Mouse (Mus musculus): ENCODE measurements at regions not wholly inside any gene's neighbourhood (a gene's known extent, or its start where the extent isn't known, plus 50 kb on each side); places are given as distances from the start of the nearest gene placed in this dataset.

DNA sequence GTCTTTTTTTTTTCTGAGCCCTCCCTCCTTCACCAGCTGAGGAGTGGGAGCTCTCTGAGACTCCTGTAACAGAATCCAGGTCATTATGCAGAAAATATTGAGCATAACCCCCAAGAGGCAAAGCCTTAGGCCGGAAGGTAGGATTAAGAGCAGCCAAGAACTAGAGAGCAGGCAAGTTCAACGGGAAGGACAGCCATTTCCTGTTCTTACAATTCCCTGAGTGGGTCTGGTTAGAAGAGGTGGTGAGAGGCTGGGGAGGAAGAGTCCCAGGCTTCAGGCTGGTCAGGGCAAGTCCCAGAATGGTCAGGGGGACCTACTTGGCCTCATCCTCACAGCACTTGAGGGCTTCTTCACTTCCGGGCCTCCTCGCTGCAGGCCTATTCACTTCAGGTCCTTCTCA is 115.4 kb upstream of the S1pr3 start:
- intact Hi-C loops (cut with DNase I), result no loop called here
- DNase-seq (ENCODE audit: low spot score in 2 of 2), result no peak

DNA sequence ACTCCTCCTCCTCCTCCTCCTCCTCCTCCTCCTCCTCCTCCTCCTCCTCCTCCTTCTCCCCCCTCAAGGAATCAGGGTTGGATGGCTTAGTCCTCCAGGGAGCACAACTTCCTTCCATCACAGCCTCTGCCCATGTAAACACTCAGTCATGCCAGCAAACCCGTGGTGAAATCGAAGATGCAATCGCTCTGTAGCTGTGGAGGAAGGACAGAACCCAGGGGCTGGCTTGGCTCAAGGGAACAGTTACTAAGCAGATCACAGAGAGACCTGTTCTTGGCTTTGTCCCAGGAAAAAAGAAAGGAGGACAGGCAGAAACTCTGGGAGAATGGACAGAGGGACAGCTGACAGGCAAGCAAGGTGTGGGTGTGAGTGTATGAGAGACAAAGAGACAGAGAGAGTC is 112.6 kb upstream of the S1pr3 start:
- no peak for DNase-seq (ENCODE audit: low spot score in 2 of 2)
- intact Hi-C loops (cut with DNase I), result no loop called here

DNA sequence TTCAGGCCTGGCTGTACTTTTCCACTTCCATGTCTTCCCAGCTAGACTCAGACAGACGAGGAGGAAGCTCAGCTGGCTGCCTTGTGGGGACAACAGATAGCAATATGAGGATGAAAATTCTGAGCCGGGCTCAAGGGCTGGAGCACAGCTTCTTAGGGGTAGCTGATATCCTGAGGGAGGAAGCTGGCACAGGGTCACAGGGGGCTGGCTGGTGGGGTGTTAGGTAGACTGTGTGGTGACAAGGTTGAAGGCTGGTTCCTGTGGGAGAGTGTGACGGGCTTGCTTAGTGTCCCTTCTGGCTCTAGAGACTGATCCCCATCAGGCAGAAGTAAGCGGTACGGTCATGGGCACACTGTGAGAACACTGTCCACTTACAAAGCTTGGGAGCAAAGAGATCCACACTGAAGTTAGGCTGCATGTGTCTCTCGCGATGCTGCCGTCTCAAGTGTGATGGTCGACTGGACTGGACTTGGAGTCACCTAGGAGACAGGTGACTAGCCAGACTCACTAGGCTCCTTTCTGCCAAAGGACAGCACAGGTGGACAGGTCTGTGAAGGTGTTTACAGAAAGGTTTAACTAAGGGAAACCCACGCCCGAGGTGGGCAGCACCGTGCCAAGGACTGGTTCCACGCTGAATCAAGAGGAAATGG is 111.1 kb upstream of the S1pr3 start:
- no peak for DNase-seq (ENCODE audit: low spot score in 2 of 2)
- intact Hi-C loops (cut with DNase I), result no loop called here

GRCm38 (mm10) chr13:51299047-51299760 is 109.2 kb upstream of the S1pr3 start:
- intact Hi-C loops (cut with DNase I), result no loop called here
- DNase-seq (ENCODE audit: low spot score in 2 of 2), result no peak

GRCm38 (mm10) chr13:51301476-51301875 is 107.0 kb upstream of the S1pr3 start:
- intact Hi-C loops (cut with DNase I), result no loop called here
- no peak for DNase-seq (ENCODE audit: low spot score in 2 of 2)

DNA sequence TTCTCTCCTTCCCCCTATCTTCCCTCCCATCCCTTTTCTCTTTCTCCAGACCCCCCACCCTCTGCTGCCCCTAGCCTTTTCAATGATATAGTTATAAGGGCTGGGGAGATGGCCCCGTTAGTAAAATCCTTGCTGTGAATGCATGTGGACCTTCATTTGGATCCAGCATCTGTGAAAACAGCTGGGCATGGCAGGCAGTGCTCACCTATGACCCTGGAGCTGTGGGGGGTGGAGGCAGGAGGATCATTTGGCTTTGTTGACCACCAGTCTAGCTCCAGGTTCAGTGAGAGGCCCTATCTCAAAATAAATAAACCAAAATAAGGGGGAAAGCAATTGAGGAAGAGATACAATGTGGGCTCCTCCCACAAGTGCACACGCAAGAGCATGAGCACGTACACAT is 105.3 kb upstream of the S1pr3 start:
- intact Hi-C loops (cut with DNase I), result no loop called here

DNA sequence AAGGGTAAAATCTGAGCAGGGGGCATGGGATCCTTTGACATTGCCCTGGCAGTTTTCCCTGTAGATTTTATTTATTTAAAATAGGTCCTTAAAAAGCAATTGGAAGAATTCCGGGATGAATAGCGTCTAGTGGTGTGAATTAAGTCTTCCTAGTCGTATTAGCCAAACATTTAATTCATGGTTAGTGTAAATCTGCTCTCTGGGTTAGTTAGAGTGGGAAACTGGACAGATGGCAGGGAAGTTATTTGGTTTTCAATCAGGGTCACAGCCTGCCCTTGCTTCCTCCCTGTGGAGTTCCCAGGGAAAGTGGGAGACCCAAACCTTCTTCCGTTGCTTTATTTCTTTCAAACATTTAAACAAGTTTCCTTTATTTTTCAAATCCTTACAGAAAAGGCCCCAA is 103.8 kb upstream of the S1pr3 start:
- intact Hi-C loops (cut with DNase I), result no loop called here
- DNase-seq (ENCODE audit: low spot score in 2 of 2), result no peak

More for the DNA sequence above, 105.3 kb upstream of the S1pr3 start:
- DNase-seq (ENCODE audit: low spot score in 2 of 2), result no peak

DNA sequence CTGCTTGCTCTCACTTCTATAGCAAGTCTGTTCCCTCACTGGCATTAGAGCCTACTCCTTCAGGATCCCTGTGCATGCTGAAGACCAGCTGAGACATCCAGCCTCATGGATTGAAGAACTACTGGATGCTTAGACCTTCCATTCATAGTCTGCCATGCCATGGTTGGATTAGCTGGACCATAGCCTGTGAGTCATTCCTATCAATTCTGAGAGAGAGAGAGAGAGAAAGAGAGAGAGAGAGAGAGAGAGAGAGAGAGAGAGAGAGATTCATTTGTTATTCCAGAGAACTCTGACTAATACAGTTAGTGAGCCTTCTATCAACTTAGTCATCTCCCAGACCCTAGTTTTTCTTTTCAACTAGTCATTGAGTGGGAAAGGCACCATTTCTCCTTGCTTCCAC is 99.0 kb upstream of the S1pr3 start:
- intact Hi-C loops (cut with DNase I), result no loop called here
- DNase-seq (ENCODE audit: low spot score in 2 of 2), result no peak

DNA sequence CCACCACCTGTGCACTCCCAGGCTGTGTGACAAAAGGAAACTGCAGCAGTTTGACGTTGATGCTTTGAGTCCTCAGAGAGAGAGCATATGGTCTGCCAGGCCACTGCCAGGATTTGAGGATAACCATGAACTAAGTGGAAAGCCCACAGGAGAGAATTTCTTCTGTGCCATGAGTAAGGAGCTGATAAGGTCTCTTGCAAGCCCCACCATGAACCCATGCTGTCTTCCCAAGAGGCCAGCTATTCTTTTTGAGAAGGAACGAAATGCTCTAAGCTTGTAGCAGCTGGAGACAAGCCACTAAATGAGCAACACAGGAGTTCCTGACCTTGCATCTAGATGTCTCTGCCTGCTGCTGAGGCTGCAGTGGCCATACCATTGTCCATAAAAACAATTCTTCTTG is 98.4 kb upstream of the S1pr3 start:
- intact Hi-C loops (cut with DNase I), result no loop called here

DNA sequence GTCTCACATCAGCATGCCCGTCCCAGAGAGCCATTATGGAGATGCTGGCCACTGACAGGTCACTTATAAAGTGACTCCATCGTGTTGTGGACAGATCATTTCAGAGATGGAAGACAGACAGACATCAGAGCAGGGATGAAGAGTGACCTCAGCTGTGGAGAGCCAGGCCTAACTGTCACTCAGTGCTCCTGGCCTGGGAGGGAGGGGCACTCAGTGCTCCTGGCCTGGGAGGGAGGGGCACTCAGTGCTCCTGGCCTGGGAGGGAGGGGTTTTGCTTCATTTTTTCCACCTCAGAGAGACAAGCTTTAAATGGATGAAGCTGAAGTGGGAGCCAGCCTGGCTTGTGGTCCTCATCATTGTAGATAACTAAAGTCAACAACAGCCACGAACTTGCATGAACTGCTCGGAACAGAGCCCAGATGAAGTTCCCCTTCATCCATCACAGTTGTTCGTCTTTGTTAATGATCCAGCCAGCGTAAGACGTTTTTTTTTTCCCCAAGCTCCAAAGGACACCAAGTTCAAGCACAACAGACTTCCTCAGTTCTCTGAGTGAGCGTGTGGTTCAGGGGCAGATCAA is 96.7 kb upstream of the S1pr3 start:
- intact Hi-C loops (cut with DNase I), result no loop called here

More for the DNA sequence above, 98.4 kb upstream of the S1pr3 start:
- no peak for DNase-seq (ENCODE audit: low spot score in 2 of 2)

GRCm38 (mm10) chr13:51313129-51313850 is 95.1 kb upstream of the S1pr3 start:
- intact Hi-C loops (cut with DNase I), result no loop called here
- no peak for DNase-seq (ENCODE audit: low spot score in 2 of 2)

More for the DNA sequence above, 96.7 kb upstream of the S1pr3 start:
- no peak for DNase-seq (ENCODE audit: low spot score in 2 of 2)

DNA sequence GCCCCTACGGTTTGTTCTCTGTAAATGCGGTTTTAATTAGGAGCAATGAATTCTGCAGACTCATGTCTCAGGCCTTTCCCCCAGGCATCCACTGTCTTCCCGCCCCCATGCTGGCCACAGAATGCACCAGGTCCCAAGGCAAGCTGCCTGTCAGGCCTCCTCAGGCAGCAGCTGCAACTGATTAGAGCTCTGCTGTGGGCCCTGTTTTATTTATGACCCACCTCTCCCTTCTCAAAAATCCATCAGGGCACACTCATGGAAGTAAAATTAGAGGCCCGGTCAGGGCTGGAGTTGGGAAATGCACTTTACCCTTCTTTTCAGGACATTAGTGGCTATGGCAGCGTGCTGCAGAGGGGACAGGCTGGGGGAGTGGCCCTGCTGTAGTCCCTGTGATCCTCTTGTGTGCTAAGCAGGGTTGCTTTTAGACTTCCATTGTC is 93.9 kb upstream of the S1pr3 start:
- peak; percentile 16 to 22 for DNase-seq (ENCODE audit: low spot score in 2 of 2)
- intact Hi-C loops (cut with DNase I), result no loop called here

DNA sequence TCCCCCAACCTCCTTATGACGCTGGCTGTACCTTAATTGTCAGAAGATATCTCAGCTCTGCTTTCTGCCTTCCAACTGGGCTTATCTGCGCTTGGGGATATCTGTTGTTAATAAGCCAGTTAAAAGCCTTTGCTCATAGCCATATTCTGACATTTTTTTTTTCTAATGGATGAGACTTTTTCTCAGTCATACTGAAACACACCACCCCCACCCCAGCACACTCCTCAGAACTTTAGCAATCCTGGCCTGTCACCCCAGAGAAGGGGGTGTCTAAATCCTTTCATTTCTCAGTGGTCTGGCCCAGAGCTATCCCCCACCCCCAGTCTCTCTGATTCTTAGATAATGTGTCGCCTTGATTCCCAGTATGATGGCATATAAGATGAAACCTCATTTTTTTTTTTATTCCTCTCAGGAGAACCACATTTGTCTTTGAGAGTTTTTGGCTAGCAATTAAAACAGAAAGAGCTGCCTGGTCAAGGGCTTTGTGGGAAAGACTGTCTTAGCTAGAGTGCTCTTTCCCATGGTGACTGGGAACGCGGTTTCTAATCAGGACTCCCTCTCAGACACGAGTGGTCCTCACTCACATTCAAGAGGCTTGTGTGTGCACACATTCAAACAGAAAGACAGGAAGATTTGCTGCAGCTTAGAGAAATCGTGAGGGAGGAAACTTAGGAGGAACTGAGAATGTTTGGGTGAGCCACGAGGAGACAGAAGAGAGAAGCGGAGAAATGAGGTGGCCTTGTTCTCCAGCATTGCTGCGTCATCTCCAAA is 93.2 kb upstream of the S1pr3 start:
- no peak for DNase-seq (ENCODE audit: low spot score in 2 of 2)
- intact Hi-C loops (cut with DNase I), result no loop called here

DNA sequence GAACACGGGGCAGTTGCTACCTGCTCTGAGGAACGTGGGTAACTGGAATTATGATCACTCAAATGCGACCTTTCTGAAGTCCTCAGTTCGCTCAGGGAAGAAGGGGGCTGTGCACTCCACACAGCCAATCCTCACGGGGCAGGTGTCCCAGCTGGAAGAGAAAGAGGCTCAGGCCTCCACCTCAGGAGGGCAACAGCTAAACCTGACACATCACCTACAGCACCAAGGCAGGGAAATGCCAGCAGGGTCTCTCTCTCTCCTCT is 92.7 kb upstream of the S1pr3 start:
- DNase-seq (ENCODE audit: low spot score in 2 of 2), result no peak
- intact Hi-C loops (cut with DNase I), result no loop called here

DNA sequence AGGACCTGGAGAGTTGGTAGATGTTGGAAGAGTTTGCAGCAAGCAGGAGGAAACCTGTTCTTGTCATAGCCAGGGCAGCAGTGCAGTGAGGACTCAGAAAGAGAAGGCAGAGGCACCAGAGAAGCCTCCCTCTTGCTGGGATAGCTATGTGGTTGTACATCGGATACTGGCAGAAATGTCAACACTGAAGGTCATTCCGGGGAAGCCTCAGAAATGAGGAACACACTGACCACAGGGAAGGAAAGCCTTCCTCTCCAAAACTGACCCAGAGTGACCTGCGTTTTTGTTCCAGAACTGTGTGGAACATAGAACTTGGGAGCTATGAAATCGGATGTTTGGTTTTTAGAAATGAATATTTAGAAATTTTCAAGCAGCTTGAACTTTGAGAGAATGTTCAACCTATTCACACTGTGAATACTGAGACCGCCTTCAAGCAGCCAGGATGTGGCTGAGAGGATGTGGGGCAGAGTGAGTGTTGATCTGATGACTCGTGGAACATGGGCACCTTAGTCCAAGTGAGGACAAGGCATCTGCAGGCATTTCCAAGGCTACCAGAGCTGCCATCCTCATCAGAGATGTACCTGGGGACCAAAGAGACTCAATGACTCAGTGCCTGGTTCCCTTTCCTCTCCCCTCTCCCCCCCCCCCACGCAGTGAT is 85.3 kb upstream of the S1pr3 start:
- no peak for DNase-seq (ENCODE audit: low spot score in 2 of 2)
- intact Hi-C loops (cut with DNase I), result no loop called here

DNA sequence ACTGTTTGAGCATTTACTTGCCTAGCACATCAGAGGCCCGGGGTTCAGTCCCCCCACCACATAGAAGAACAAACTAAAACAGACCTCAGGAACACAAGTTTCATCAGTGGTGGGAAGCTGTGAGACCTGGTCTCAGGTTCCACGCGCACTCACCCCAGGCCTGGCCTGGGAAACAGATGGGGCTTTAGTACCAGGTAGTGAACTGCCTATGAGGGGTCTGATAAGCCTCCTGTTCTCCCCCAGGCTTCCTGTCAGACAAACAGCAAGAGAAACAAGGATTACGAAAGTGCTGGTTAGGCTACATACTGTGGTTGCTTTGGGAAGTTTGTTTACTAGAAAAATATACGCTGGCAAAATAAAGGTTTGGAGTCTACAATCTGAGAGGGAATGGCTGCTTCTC is 83.7 kb upstream of the S1pr3 start:
- DNase-seq (ENCODE audit: low spot score in 2 of 2), result no peak
- intact Hi-C loops (cut with DNase I), result no loop called here

- intact Hi-C loops (cut with DNase I), result no loop called here
- no peak for DNase-seq (ENCODE audit: low spot score in 2 of 2)
Observed at GRCm38 (mm10) chr13:51325298-51325697, 83.1 kb upstream of the S1pr3 start.

- intact Hi-C loops (cut with DNase I), result no loop called here
- no peak for DNase-seq (ENCODE audit: low spot score in 2 of 2)
Observed at GRCm38 (mm10) chr13:51326128-51326527, 82.3 kb upstream of the S1pr3 start.

All from left cerebral cortex, postnatal 14 days (tissue).